Mouse (Mus musculus) B cell, adult 2 months (primary cell): ENCODE results near the gene Rpl23.
"Not testable (repeated sequence)": the region's sequence is repeated elsewhere in the genome, so short reads cannot be mapped to it uniquely, and the experiment has no call there.

Experiments
- DNase-seq, 2 experiments: peaks; one replicate each; pipeline ENCODE4 v3.0.0; 2022

Rpl23 gene

GRCm38 (mm10) chr11:97799146-97799993 is 17.1 kb upstream of the Rpl23 start:
- peak; percentile 86 to 89 for DNase-seq

- peak; percentile 97 to 98 for DNase-seq
Measured at GRCm38 (mm10) chr11:97798782-97799145, 16.5 kb upstream of the Rpl23 start, which contains the start of gene Lasp1. Gene Lasp1, plus strand, starts transcription at chr11:97799000.

GRCm38 (mm10) chr11:97798083-97798435 is 15.8 kb upstream of the Rpl23 start:
- DNase-seq, result no peak

- no peak for DNase-seq
Measured at GRCm38 (mm10) chr11:97797369-97798082, 15.3 kb upstream of the Rpl23 start.

GRCm38 (mm10) chr11:97796910-97797309 is 14.7 kb upstream of the Rpl23 start:
- DNase-seq, result peak; percentile 86 to 90

- peak; percentile 75 to 80 for DNase-seq
Measured at GRCm38 (mm10) chr11:97793165-97793564, 10.9 kb upstream of the Rpl23 start.

GRCm38 (mm10) chr11:97790778-97791438 is 8.7 kb upstream of the Rpl23 start:
- DNase-seq, result not testable (repeated sequence)

GRCm38 (mm10) chr11:97789727-97790126 is 7.5 kb upstream of the Rpl23 start:
- DNase-seq, result no peak

GRCm38 (mm10) chr11:97787961-97788360 is 5.7 kb upstream of the Rpl23 start:
- no peak for DNase-seq

- no peak for DNase-seq
Measured at GRCm38 (mm10) chr11:97782564-97782895, 293 bp upstream of the Rpl23 start.

- DNase-seq, result no peak
Measured at GRCm38 (mm10) chr11:97781478-97781831, 782 bp downstream of the Rpl23 start.

- no peak for DNase-seq
Measured at GRCm38 (mm10) chr11:97779968-97780701, 2.1 kb downstream of the Rpl23 start.

GRCm38 (mm10) chr11:97778918-97779317 is 3.3 kb downstream of the Rpl23 start:
- DNase-seq, result no peak

GRCm38 (mm10) chr11:97777129-97777529 is 5.1 kb downstream of the Rpl23 start:
- peak; percentile 49 to 52 for DNase-seq

- no peak for DNase-seq
Measured at GRCm38 (mm10) chr11:97776497-97777128, 5.6 kb downstream of the Rpl23 start.

- DNase-seq, result no peak
Measured at GRCm38 (mm10) chr11:97775808-97776496, 6.3 kb downstream of the Rpl23 start, which contains the start of gene 1700001P01Rik. Gene 1700001P01Rik, minus strand, starts transcription at chr11:97775918.

- DNase-seq, result no peak
Measured at GRCm38 (mm10) chr11:97775186-97775585, 7.1 kb downstream of the Rpl23 start.

- DNase-seq, result no peak
Measured at GRCm38 (mm10) chr11:97771410-97771809, 10.8 kb downstream of the Rpl23 start.

GRCm38 (mm10) chr11:97769704-97770103 is 12.5 kb downstream of the Rpl23 start:
- no peak for DNase-seq

- DNase-seq, result peak; percentile 96 to 97
Measured at GRCm38 (mm10) chr11:97766154-97766881, 15.9 kb downstream of the Rpl23 start, which contains the start of gene Cwc25. Gene Cwc25, minus strand, starts transcription at chr11:97766556.

GRCm38 (mm10) chr11:97761638-97762037 is 20.6 kb downstream of the Rpl23 start:
- no peak for DNase-seq
